Mouse (Mus musculus): Measurements from ENCODE around the gene Mt4. TPM values are rescaled to one million over a fixed set of nuclear protein-coding genes. Genes with fewer than 3 reads are reported as not detected.

Mt4 gene
- polyA plus RNA-seq, 1 experiment from 2014 or later: 0.78 TPM

- Histone ChIP-seq H3K27me3 (peaks cover 22% of the 10 kb centered on the region), H3K4me1 (replicated peaks) (peaks cover 76% of the 10 kb centered on the region), H3K9me3 (replicated peaks) (no peaks in the 10 kb centered on the region), H3K4me2 (peak overlapping the region; percentile 90), H3K36me3 (peaks cover 17% of the 10 kb centered on the region), H3K9ac (peak overlapping the region; percentile 93), H3K27ac (peak overlapping the region; percentile 95), H3K4me3 (replicated peaks) (peak overlapping the region; percentile 80)
- DNase-seq: no peak
- 71% methylated on average over 1 of the region's 1 CpGs for WGBS (ENCODE audit: insufficient replicate concordance)
- no peak for ATAC-seq (ENCODE audit: low read depth)
Measured at GRCm38 (mm10) chr8:94180561-94180908, 43.5 kb downstream of the Mt4 start.

- Histone ChIP-seq H3K27me3 (peaks cover 26% of the 10 kb centered on the region), H3K27ac (peak overlapping the region; percentile 97), H3K9me3 (replicated peaks) (no peaks in the 10 kb centered on the region), H3K9ac (peak overlapping the region; percentile 71), H3K36me3 (peaks cover 17% of the 10 kb centered on the region), H3K4me2 (peak overlapping the region; percentile 90), H3K4me1 (replicated peaks) (peaks cover 86% of the 10 kb centered on the region), H3K4me3 (replicated peaks) (peak overlapping the region; percentile 80)
- 57% methylated on average over 13 of the region's 13 CpGs for WGBS (ENCODE audit: insufficient replicate concordance)
- no peak for DNase-seq
- no peak for ATAC-seq (ENCODE audit: low read depth)
Measured at GRCm38 (mm10) chr8:94182055-94182929, 45.3 kb downstream of the Mt4 start.

- Histone ChIP-seq H3K27ac (peak overlapping the region; percentile 97), H3K4me3 (replicated peaks) (peak overlapping the region; percentile 80), H3K36me3 (peaks cover 17% of the 10 kb centered on the region), H3K9ac (peak overlapping the region; percentile 75), H3K4me1 (replicated peaks) (peaks cover 86% of the 10 kb centered on the region), H3K27me3 (peaks cover 34% of the 10 kb centered on the region), H3K9me3 (replicated peaks) (no peaks in the 10 kb centered on the region), H3K4me2 (peak overlapping the region; percentile 90)
- under 1% methylated on average over 16 of the region's 16 CpGs for WGBS (ENCODE audit: insufficient replicate concordance)
- ATAC-seq (ENCODE audit: low read depth) (peak; percentile 63), DNase-seq (peak; percentile 96)
Measured at GRCm38 (mm10) chr8:94183117-94183516, 46.1 kb downstream of the Mt4 start.

- Histone ChIP-seq H3K4me1 (replicated peaks) (peaks cover 86% of the 10 kb centered on the region), H3K4me3 (replicated peaks) (peak overlapping the region; percentile 80), H3K4me2 (peak overlapping the region; percentile 90), H3K9me3 (replicated peaks) (no peaks in the 10 kb centered on the region), H3K27ac (peak overlapping the region; percentile 97), H3K9ac (peak overlapping the region; percentile 75), H3K36me3 (peaks cover 17% of the 10 kb centered on the region), H3K27me3 (peaks cover 45% of the 10 kb centered on the region)
- DNase-seq: no peak
- 40% methylated on average over 12 of the region's 12 CpGs for WGBS (ENCODE audit: insufficient replicate concordance)
- ATAC-seq (ENCODE audit: low read depth): no peak
Measured at GRCm38 (mm10) chr8:94184357-94184843, 47.4 kb downstream of the Mt4 start.

GRCm38 (mm10) chr8:94185791-94186190 is 48.8 kb downstream of the Mt4 start:
- ATAC-seq (ENCODE audit: low read depth) (no peak), DNase-seq (no peak)
- Histone ChIP-seq H3K27ac (peak overlapping the region; percentile 96), H3K9ac (peak overlapping the region; percentile 72), H3K4me2 (peak overlapping the region; percentile 70), H3K27me3 (peaks cover 45% of the 10 kb centered on the region), H3K4me3 (replicated peaks) (peak overlapping the region; percentile 34), H3K9me3 (replicated peaks) (no peaks in the 10 kb centered on the region), H3K4me1 (replicated peaks) (peaks cover 90% of the 10 kb centered on the region), H3K36me3 (peaks cover 3% of the 10 kb centered on the region)
- WGBS (ENCODE audit: insufficient replicate concordance): 45% methylated on average over 6 of the region's 6 CpGs

GRCm38 (mm10) chr8:94186542-94186941 is 49.5 kb downstream of the Mt4 start:
- peaks cover 91% of the 10 kb centered on the region for H3K4me1 ChIP-seq (replicated peaks)
- no peaks in the 10 kb centered on the region for H3K36me3 ChIP-seq
- H3K9ac ChIP-seq: peak overlapping the region; percentile 72
- no peaks in the 10 kb centered on the region for H3K9me3 ChIP-seq (replicated peaks)
- peak overlapping the region; percentile 96 for H3K27ac ChIP-seq
- peak; percentile 83 for ATAC-seq (ENCODE audit: low read depth)
- peak; percentile 89 for DNase-seq
- peak overlapping the region; percentile 34 for H3K4me3 ChIP-seq (replicated peaks)
- H3K4me2 ChIP-seq: peak overlapping the region; percentile 70
- peaks cover 45% of the 10 kb centered on the region for H3K27me3 ChIP-seq
- WGBS (ENCODE audit: insufficient replicate concordance): under 1% methylated on average over 17 of the region's 17 CpGs

- DNase-seq (no peak), ATAC-seq (ENCODE audit: low read depth) (no peak)
- Histone ChIP-seq H3K27me3 (peaks cover 45% of the 10 kb centered on the region), H3K36me3 (no peaks in the 10 kb centered on the region), H3K4me1 (replicated peaks) (peaks cover 85% of the 10 kb centered on the region), H3K9ac (peak overlapping the region; percentile 72), H3K4me3 (replicated peaks) (peak overlapping the region; percentile 34), H3K9me3 (replicated peaks) (no peaks in the 10 kb centered on the region), H3K4me2 (peak overlapping the region; percentile 70), H3K27ac (peak overlapping the region; percentile 96)
- 42% methylated on average over 21 of the region's 21 CpGs for WGBS (ENCODE audit: insufficient replicate concordance)
Measured at GRCm38 (mm10) chr8:94187290-94188002, 50.4 kb downstream of the Mt4 start.

Other genes with a start within 250 kb of the Mt4 start
- gene Amfr, start 124.4 kb upstream of the Mt4 start, polyA plus RNA-seq (2015; fragmentation: Nextera tagmentation; extraction: Ambion mirVana): 44.1 and 45.6 TPM in 2 replicates
- 97.3 and 110 TPM in 2 replicates for gene Nudt21, start 100.2 kb upstream of the Mt4 start, polyA plus RNA-seq (2015; fragmentation: Nextera tagmentation; extraction: Ambion mirVana)
- 4.8 and 6.4 TPM in 2 replicates for gene Ogfod1, start 100.0 kb upstream of the Mt4 start, polyA plus RNA-seq (2015; fragmentation: Nextera tagmentation; extraction: Ambion mirVana)
- gene Bbs2, start 38.3 kb upstream of the Mt4 start, polyA plus RNA-seq (2015; fragmentation: Nextera tagmentation; extraction: Ambion mirVana): 2.9 and 4.2 TPM in 2 replicates
- 0.45 and 0.47 TPM in 2 replicates for gene Mt3, start 15.4 kb downstream of the Mt4 start, polyA plus RNA-seq (2015; fragmentation: Nextera tagmentation; extraction: Ambion mirVana)
- 1,104 and 1,162 TPM in 2 replicates for gene Mt2, start 35.5 kb downstream of the Mt4 start, polyA plus RNA-seq (2015; fragmentation: Nextera tagmentation; extraction: Ambion mirVana)
- 3,562 and 4,215 TPM in 2 replicates for gene Mt1, start 41.9 kb downstream of the Mt4 start, polyA plus RNA-seq (2015; fragmentation: Nextera tagmentation; extraction: Ambion mirVana)
- gene Nup93, start 77.4 kb downstream of the Mt4 start, polyA plus RNA-seq (2015; fragmentation: Nextera tagmentation; extraction: Ambion mirVana): 58.7 and 65.6 TPM in 2 replicates
- gene Slc12a3, start 192.0 kb downstream of the Mt4 start, polyA plus RNA-seq (2015; fragmentation: Nextera tagmentation; extraction: Ambion mirVana): not detected in 2 replicates
- gene Herpud1, start 249.2 kb downstream of the Mt4 start, polyA plus RNA-seq (2015; fragmentation: Nextera tagmentation; extraction: Ambion mirVana): 78.4 and 84.2 TPM in 2 replicates

All from liver, embryonic 13.5 days (tissue).